Mouse (Mus musculus) right cerebral cortex, postnatal 4 days (tissue): ENCODE data around the gene Gm43518.

Source experiments
- DNase-seq: peaks from one replicate; pipeline ENCODE4 v3.0.0-alpha.2; 2022

Gene Gm43518

DNA sequence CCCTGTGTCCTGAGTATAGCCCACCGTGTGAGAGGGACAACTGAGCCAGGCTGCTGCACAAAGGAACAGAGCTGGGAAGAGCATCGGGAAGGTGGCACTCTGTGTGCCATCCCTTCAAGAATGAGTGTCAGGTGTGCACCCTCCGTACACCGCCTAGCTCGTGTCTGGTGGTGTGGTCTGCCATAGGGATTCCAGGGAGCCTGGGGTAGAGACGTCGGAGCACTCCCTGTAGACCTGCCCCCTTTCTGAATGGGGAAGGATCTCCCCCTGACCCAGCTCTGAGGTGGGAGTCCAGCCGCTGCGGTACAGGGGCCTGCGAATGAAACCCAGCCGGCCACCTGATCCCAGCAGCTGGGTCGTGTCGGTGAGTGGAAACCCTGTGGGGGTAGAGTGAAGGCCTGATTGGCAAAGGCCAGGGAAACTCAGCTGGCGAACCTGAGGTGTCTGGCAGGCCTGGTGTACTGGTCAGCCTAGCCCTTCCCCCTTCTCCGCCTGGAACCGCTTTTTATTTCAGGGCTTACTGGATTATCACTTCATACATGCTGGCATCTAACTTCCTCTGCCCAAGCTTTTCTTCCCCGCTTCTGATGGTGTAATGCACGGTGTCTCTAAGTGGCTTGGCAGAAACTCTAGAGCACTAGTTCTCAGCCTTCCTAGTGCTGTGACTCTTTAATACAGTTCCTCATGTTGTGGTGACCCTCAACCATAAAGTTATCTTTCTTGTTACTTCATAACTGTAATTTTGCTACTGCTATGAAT, 52.2 kb downstream of the Gm43518 start:
- no peak for DNase-seq

DNA sequence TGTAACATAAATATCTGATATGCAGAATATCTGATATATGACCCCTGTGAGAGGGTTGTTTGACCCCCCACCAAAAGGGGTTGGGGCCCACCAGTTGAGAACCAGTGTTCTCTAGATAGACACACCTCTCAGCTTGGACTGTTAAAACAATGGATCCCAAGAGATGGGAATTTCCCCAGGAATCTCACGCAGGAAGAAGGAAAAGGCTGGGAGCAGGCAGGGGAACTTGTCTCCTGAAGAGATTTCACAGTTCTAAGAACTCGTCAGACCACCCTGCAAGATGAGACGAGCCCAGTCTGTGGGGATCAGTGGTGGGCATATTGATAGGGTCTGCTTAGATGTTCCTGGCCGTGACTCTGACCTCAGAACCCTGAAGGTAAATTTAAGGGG, 52.8 kb downstream of the Gm43518 start:
- no peak for DNase-seq

DNA sequence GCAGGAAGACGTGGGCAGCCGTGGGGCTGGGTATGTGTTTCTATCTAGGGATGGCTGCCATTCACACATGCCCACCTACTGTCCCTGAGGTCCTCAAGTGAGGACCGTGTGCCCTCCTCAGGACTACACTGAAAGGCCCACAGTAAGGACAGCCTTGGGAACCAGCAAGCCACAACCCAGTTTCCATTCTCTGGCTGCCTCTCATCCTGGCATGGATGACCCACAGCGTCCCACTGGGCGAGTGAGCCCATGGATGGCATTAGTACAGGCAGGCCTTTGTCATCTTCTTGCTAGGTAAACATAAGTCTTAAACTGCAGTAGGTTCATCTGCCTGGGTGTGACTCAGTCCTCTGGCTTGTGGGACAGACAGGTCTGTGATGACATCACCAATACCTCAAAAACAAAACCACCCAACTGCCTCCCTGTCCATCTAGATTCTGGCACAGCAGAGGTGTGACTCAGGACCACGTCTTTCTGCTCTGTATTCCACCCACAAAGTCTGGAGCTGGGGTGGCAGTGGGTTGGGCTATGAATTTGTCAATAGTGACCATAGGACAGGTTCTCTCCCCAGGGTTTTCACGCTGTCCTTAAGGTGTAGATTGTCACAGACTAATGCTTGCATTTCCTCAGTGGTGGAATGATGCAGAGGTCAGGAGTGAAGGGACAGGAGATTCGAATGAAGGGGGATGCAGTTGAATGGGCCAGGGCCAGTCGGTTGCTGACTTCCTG, 53.5 kb downstream of the Gm43518 start:
- no peak for DNase-seq

DNA sequence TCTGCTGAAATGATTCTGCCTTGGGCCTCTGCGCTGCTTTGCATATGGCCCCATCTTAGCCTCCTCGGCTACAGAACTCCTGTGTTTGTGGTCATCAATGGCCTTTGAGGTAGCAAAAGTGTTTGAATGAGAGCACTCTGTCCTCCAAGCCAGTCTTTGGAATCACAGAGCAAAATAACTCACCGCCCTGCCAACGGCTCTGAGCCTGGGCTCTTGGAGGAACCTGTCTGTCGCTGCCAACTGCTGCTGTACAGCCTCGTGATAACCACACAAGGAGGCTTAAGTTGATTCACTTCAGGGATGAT, 54.0 kb downstream of the Gm43518 start:
- no peak for DNase-seq

DNA sequence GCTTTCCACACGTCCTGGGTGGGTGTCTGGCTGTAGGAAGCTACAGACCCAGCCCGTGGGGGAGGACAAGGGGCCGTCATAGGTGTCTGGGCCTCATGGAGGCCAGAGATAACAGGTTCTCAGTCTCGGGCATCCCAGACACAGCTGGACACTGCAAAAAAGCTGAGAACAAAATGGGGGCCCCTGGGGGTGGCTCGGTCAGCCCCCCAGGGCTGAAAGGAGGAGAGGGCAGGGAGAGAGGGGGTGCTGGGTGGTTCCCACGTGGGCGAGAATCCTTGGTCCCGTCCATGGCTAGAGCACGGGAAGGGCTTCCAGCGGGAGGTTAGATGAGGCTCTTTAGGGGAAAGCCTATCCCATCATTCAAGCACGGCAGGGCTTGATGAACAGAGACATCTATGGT, 55.6 kb downstream of the Gm43518 start:
- no peak for DNase-seq

DNA sequence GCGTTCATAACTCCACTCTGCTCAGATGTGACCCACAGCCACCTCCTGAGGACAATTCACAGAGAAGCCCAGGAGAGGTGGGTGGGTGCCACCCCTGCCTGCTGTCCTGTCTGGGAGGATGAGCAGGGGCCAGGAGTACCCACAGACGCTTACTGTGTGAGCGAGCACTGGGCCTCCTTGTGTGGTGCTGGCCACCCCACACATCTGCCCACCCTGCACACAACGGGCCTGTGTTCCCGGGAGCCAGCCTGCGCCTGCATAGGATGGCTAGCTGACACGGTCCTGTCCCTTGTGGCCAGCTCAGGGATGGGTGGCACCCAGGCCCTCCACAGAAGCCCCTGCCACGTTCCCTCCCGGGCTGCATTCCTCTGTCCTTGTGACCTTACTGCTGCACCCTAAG, 58.2 kb downstream of the Gm43518 start:
- DNase-seq = no peak

DNA sequence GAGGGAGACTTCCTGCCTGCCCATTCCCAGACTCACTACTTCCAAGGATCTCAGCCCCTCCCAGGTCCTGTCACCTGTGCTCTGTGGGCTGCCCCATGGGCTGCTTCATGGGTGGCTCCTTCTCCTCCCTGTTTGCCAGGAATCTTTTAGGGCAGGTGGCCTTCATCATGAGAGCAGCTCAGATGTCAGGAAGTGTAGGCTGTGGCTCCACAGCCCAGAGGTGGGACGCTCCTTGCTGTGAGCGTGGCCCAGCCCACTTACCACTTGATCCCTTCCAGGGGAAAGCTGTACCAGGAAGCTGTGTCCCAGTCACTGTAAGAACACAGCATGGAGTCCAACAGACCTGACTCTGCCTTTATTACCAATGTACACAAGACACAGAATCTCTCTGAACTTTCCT, 59.7 kb downstream of the Gm43518 start:
- no peak for DNase-seq

DNA sequence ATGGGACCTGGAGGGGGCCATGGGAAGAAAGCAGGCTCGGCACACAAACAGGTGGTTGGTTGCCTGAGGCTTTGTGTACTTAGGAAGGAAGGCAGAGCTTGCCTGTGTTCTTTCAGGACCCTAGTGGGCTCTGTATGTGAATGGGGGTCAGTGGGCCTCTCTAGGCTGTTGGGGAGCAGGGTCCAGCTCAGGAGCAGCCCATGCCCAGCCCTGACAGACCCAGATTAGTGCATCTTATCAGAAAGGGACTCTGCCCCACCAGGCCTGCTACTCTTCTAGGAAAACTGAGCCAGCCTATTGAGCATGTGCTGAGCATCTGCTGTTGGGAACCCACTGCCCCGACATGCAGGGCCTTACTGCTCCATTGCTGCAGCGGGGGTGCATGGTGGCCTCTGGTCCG, 60.3 kb downstream of the Gm43518 start:
- no peak for DNase-seq
